Mouse (Mus musculus): ENCODE data around the gene Olfr1491. TPM values are rescaled to one million over a fixed set of nuclear protein-coding genes. Genes with fewer than 3 reads are reported as not detected.

Gene Olfr1491
- not detected for polyA plus RNA-seq (2014; fragmentation: Illumina TruSeq; extraction: RNeasy Lipid Tissue Mini Kit (QIAGEN cat#74804); ENCODE audit: low read depth, low replicate concordance)

DNA sequence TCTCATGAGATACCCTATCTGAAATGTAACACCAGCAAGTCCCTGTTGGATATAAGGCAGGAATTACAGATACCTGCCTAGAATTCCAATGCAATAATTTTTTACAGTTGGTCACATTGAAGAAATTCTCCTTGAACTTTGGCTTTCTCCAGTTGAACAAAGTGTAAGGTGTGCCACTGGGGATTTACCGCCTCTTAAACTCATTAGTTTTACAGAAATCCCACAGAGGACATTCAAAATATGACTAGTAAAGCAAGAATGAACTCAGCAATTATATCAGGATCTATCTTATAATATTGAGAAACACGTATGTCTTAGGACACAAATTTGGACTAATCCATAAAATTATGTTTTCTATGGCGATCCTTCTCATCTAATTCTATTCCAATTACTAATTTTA, at the start of gene Olfr1491:
Gene Olfr1491 (plus strand): TSS at position 301 of the 400 bp plus-strand sequence.

DNA sequence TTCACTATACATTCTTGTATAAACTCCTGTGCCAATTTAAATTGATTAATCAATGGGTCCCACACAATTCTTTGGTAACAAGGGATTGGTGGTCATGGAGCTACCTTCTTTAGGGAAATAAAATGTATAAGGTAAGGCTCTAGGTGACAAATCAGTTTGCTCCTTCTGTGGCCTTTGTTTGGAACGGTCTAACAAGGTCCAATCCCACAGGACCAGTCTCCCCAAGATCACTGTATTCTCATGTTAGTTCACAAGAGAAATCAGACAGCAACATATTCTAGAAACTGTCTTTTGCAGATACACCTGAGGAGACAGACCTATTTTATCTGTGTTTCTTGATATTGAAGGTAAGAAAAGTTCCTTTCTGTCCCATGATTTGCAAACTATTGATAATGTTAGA, 46.3 kb upstream of the Olfr1491 start, which contains the start of gene Olfr1490:
Gene Olfr1490 (plus strand): TSS at position 301 of the 400 bp plus-strand sequence.

DNA sequence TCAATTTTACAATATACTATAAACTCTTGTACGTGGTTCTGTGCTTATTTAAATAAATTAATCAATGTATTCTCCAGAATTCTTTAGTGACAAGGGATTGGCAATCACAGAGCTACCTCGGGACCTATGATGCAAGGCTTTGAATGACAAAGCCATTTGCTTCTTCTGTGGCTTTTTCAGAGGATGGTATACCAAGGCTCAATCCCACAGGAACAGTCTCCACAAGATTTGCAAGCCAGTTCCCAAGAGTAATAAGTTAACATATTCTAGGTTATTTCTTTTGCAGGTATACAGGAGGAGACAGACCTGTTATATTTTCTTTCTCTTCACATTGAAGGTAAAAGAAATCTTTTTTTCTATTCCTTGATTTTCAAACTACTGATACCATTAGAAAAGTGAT, 25.9 kb downstream of the Olfr1491 start, which contains the start of gene Olfr1493-ps1:
Gene Olfr1493-ps1 (plus strand): TSS at position 301 of the 400 bp plus-strand sequence.

DNA sequence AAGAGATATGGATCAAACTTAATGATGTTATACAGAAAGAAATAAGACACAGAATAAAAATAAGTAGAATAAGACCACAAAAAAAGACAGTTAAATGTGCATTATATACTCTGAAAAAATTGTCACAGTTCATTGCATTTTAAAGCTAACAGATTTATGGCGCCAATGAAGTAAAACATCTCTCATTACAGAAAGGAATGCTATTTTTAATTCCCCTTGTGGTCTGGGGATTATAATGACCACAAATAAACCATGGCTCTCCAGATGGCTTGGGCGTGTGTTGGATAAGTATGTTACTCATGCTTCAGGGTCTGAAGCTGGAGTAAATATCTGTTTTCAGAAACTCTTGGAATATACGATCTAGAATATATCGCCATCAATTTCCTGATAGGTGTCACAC, 42.4 kb downstream of the Olfr1491 start, which contains the start of gene Olfr1494:
Gene Olfr1494 (plus strand): TSS at position 301 of the 400 bp plus-strand sequence.

Other genes starting within 250 kb of the Olfr1491 start
- not detected for gene Olfr1472, start 241.2 kb upstream of the Olfr1491 start, polyA plus RNA-seq (2014; fragmentation: Illumina TruSeq; extraction: RNeasy Lipid Tissue Mini Kit (QIAGEN cat#74804); ENCODE audit: low read depth, low replicate concordance)
- gene Olfr1474, start 227.7 kb upstream of the Olfr1491 start, polyA plus RNA-seq (2014; fragmentation: Illumina TruSeq; extraction: RNeasy Lipid Tissue Mini Kit (QIAGEN cat#74804); ENCODE audit: low read depth, low replicate concordance): not detected
- not detected for gene Olfr1475, start 217.1 kb upstream of the Olfr1491 start, polyA plus RNA-seq (2014; fragmentation: Illumina TruSeq; extraction: RNeasy Lipid Tissue Mini Kit (QIAGEN cat#74804); ENCODE audit: low read depth, low replicate concordance)
- gene Olfr1477, start 196.7 kb upstream of the Olfr1491 start, polyA plus RNA-seq (2014; fragmentation: Illumina TruSeq; extraction: RNeasy Lipid Tissue Mini Kit (QIAGEN cat#74804); ENCODE audit: low read depth, low replicate concordance): not detected
- gene Olfr1480, start 169.4 kb upstream of the Olfr1491 start, polyA plus RNA-seq (2014; fragmentation: Illumina TruSeq; extraction: RNeasy Lipid Tissue Mini Kit (QIAGEN cat#74804); ENCODE audit: low read depth, low replicate concordance): not detected
- gene Olfr1484, start 113.8 kb upstream of the Olfr1491 start, polyA plus RNA-seq (2014; fragmentation: Illumina TruSeq; extraction: RNeasy Lipid Tissue Mini Kit (QIAGEN cat#74804); ENCODE audit: low read depth, low replicate concordance): not detected
- not detected for gene Olfr1487, start 79.9 kb upstream of the Olfr1491 start, polyA plus RNA-seq (2014; fragmentation: Illumina TruSeq; extraction: RNeasy Lipid Tissue Mini Kit (QIAGEN cat#74804); ENCODE audit: low read depth, low replicate concordance)
- gene Olfr1489, start 65.6 kb upstream of the Olfr1491 start, polyA plus RNA-seq (2014; fragmentation: Illumina TruSeq; extraction: RNeasy Lipid Tissue Mini Kit (QIAGEN cat#74804); ENCODE audit: low read depth, low replicate concordance): not detected
- gene Olfr1490, start 46.2 kb upstream of the Olfr1491 start, polyA plus RNA-seq (2014; fragmentation: Illumina TruSeq; extraction: RNeasy Lipid Tissue Mini Kit (QIAGEN cat#74804); ENCODE audit: low read depth, low replicate concordance): not detected
- not detected for gene Olfr1493-ps1, start 26.0 kb downstream of the Olfr1491 start, polyA plus RNA-seq (2014; fragmentation: Illumina TruSeq; extraction: RNeasy Lipid Tissue Mini Kit (QIAGEN cat#74804); ENCODE audit: low read depth, low replicate concordance)
- not detected for gene Olfr1494, start 42.5 kb downstream of the Olfr1491 start, polyA plus RNA-seq (2014; fragmentation: Illumina TruSeq; extraction: RNeasy Lipid Tissue Mini Kit (QIAGEN cat#74804); ENCODE audit: low read depth, low replicate concordance)
- gene Olfr1495, start 67.3 kb downstream of the Olfr1491 start, polyA plus RNA-seq (2014; fragmentation: Illumina TruSeq; extraction: RNeasy Lipid Tissue Mini Kit (QIAGEN cat#74804); ENCODE audit: low read depth, low replicate concordance): not detected
- not detected for gene Olfr1496, start 80.6 kb downstream of the Olfr1491 start, polyA plus RNA-seq (2014; fragmentation: Illumina TruSeq; extraction: RNeasy Lipid Tissue Mini Kit (QIAGEN cat#74804); ENCODE audit: low read depth, low replicate concordance)
- gene Olfr1497, start 100.9 kb downstream of the Olfr1491 start, polyA plus RNA-seq (2014; fragmentation: Illumina TruSeq; extraction: RNeasy Lipid Tissue Mini Kit (QIAGEN cat#74804); ENCODE audit: low read depth, low replicate concordance): not detected
- gene Olfr1499, start 122.2 kb downstream of the Olfr1491 start, polyA plus RNA-seq (2014; fragmentation: Illumina TruSeq; extraction: RNeasy Lipid Tissue Mini Kit (QIAGEN cat#74804); ENCODE audit: low read depth, low replicate concordance): not detected
- gene Olfr1500, start 133.2 kb downstream of the Olfr1491 start, polyA plus RNA-seq (2014; fragmentation: Illumina TruSeq; extraction: RNeasy Lipid Tissue Mini Kit (QIAGEN cat#74804); ENCODE audit: low read depth, low replicate concordance): not detected
- not detected for gene Olfr1501, start 153.4 kb downstream of the Olfr1491 start, polyA plus RNA-seq (2014; fragmentation: Illumina TruSeq; extraction: RNeasy Lipid Tissue Mini Kit (QIAGEN cat#74804); ENCODE audit: low read depth, low replicate concordance)
- not detected for gene Olfr1502, start 164.5 kb downstream of the Olfr1491 start, polyA plus RNA-seq (2014; fragmentation: Illumina TruSeq; extraction: RNeasy Lipid Tissue Mini Kit (QIAGEN cat#74804); ENCODE audit: low read depth, low replicate concordance)
- gene Olfr1504, start 200.7 kb downstream of the Olfr1491 start, polyA plus RNA-seq (2014; fragmentation: Illumina TruSeq; extraction: RNeasy Lipid Tissue Mini Kit (QIAGEN cat#74804); ENCODE audit: low read depth, low replicate concordance): not detected
- not detected for gene Olfr1505, start 216.3 kb downstream of the Olfr1491 start, polyA plus RNA-seq (2014; fragmentation: Illumina TruSeq; extraction: RNeasy Lipid Tissue Mini Kit (QIAGEN cat#74804); ENCODE audit: low read depth, low replicate concordance)

Data from testis, adult 10 weeks (tissue).